Mouse (Mus musculus) spleen, adult 2 months (tissue): Measurements from ENCODE around the gene Epha2.
A peak's percentile ranks its signal among the peaks of the same experiment; 100 is the strongest.

Experiments
- CTCF ChIP-seq: fragments of 200-500 bp; IDR thresholded peaks from 2 replicates; pipeline ENCODE4 v1.5.1; 2011; ENCODE audit warnings: mild to moderate bottlenecking, inconsistent platforms; ENCODE audit not compliant: insufficient read depth, insufficient read length, insufficient replicate concordance; ENCODE audit errors: extremely low read depth
- POLR2A ChIP-seq: fragments of 200-500 bp; IDR thresholded peaks from 2 replicates; pipeline ENCODE4 v1.6.1; 2011; ENCODE audit warnings: low read depth, low read length, inconsistent platforms

DNA sequence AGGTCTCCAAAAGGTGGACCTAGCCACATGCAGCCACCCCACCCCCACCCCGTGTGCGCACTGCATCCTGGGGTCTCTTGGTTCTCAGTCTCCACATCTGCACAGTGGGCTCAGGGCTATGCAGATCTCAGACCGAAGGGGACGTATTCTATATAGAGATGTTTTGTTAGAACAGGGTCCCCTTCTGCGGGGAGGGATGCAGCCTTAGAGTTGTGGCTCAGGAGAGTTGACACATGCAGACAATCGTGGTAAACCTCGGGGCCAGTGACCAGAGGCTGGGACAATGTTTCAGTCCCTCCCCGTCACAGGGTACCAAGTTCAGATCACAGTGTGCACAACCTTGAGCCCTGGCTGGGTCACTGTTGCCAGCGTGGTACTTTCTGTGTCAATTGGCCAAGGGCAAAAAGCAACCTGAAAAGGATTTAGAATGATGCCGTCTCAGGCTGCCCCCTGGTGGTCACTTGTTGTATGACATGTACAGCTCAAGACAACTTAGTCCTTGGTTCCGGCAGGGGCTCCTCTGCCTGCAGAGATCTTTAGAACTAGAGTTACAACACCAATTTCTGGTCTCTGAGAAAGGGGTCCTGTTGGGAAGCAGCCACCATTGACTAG, 62.0 kb downstream of the Epha2 start:
- TF ChIP-seq CTCF = peak; percentile 64; the same call in 1 of the 2 replicates
- no peak for TF ChIP-seq POLR2A
